Mouse (Mus musculus) liver, adult 2 months (tissue): Measurements from ENCODE around the gene Cmtm8.

Experiments used
- CTCF ChIP-seq: fragments of 200-500 bp; IDR thresholded peaks from 2 replicates; pipeline ENCODE4 v1.5.1; 2011; ENCODE audit warnings: low read depth, low read length, control low read depth
- POLR2A ChIP-seq: fragments of 200-500 bp; IDR thresholded peaks from 2 replicates; pipeline ENCODE4 v1.6.1; 2011; ENCODE audit warnings: low read length, control low read depth; ENCODE audit not compliant: insufficient read depth; ENCODE audit errors: extremely low read depth

DNA sequence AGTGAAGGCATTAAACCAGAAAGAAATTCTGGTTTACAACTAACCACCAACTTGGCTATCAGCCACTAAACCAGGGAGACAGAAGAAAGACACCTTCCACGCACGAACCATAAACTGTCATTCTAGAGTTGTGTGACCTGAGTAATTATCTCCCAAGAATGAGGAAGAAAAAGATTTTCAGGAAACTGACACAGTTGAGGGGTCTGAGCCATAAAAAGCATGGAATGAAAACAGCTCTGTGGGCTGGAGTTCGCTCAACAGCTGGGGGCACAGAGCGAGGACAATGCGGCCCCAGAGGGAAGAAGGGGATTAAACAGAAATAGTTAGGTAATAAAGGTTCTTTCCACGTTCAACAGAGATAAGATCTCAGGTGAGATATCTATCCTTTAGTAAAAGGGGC is 12.4 kb downstream of the Cmtm8 start:
- TF ChIP-seq CTCF (no peak), POLR2A (no peak)
